Mouse (Mus musculus): Measurements from ENCODE around the gene Naxd.
A peak's percentile ranks its signal among the peaks of the same experiment; 100 is the strongest.
"Not testable (repeated sequence)": the region's sequence is repeated elsewhere in the genome, so short reads cannot be mapped to it uniquely, and the experiment has no call there.

The Naxd gene

GRCm38 (mm10) chr8:11473072-11473471 lies 24.2 kb upstream of the Naxd start:
- no peak for DNase-seq

- no peak for DNase-seq
These were observed 21.9 kb upstream of the Naxd start for GRCm38 (mm10) chr8:11475397-11475796.

GRCm38 (mm10) chr8:11475876-11476275 lies 21.4 kb upstream of the Naxd start:
- DNase-seq: no peak

- DNase-seq: no peak
These were observed 20.7 kb upstream of the Naxd start for GRCm38 (mm10) chr8:11476338-11477177.

GRCm38 (mm10) chr8:11477178-11477553 lies 20.1 kb upstream of the Naxd start:
- no peak for DNase-seq

GRCm38 (mm10) chr8:11477811-11478761 lies 19.2 kb upstream of the Naxd start, which contains the start of gene Rab20:
Gene Rab20 (minus strand): TSS chr8:11478710.
- peak; percentile 32 for DNase-seq

GRCm38 (mm10) chr8:11478807-11479527 lies 18.3 kb upstream of the Naxd start:
- no peak for DNase-seq

- no peak for DNase-seq
These were observed 17.7 kb upstream of the Naxd start for GRCm38 (mm10) chr8:11479591-11479990.

- DNase-seq: no peak
These were observed 15.4 kb upstream of the Naxd start for GRCm38 (mm10) chr8:11481876-11482275.

GRCm38 (mm10) chr8:11482537-11482936 lies 14.8 kb upstream of the Naxd start:
- DNase-seq: no peak

- peak; percentile 67 for DNase-seq
These were observed 11.2 kb upstream of the Naxd start for GRCm38 (mm10) chr8:11486142-11486541.

- DNase-seq: no peak
These were observed 10.1 kb upstream of the Naxd start for GRCm38 (mm10) chr8:11487229-11487628.

GRCm38 (mm10) chr8:11492340-11492739 lies 5.0 kb upstream of the Naxd start:
- not testable (repeated sequence) for DNase-seq

- DNase-seq: no peak
These were observed 975 bp downstream of the Naxd start for GRCm38 (mm10) chr8:11498281-11498680.

GRCm38 (mm10) chr8:11498786-11499485 lies 1.6 kb downstream of the Naxd start:
- peak; percentile 35 for DNase-seq

GRCm38 (mm10) chr8:11503476-11504232 lies 6.3 kb downstream of the Naxd start:
- DNase-seq: no peak

GRCm38 (mm10) chr8:11506074-11506473 lies 8.8 kb downstream of the Naxd start:
- no peak for DNase-seq

- peak; percentile 81 for DNase-seq
These were observed 9.5 kb downstream of the Naxd start for GRCm38 (mm10) chr8:11506802-11507201.

- DNase-seq: no peak
These were observed 11.6 kb downstream of the Naxd start for GRCm38 (mm10) chr8:11508880-11509279.

- DNase-seq: no peak
These were observed 13.7 kb downstream of the Naxd start for GRCm38 (mm10) chr8:11510971-11511370.

- DNase-seq: no peak
These were observed 15.4 kb downstream of the Naxd start for GRCm38 (mm10) chr8:11512711-11513110.

- no peak for DNase-seq
These were observed 15.9 kb downstream of the Naxd start for GRCm38 (mm10) chr8:11513247-11513646.
